Comparison of ENCODE assay signal across 10 mouse cellular contexts in genomic region chr4:45767891-45768558, GRCm38 (mm10). TPM values are rescaled to one million over a fixed set of nuclear protein-coding genes. Genes with fewer than 3 reads are reported as not detected.
DNase-seq lines count a peak whose midpoint lies in the region; ATAC-seq and TF ChIP-seq lines count a peak whose summit lies in the region.
"Had no signal": no experiment of that assay in that cellular context is flagged by ENCODE, and none has a peak within 500 bp of the region (broad histone marks: within the 10 kb centered on the region; RNA-seq: fewer than 3 reads in every experiment).

No protein-coding gene starts in this region.

- WGBS in limb, embryonic 14.5 days: 42% methylated on average over 11 of the region's 11 CpGs
- 43% methylated on average over 11 of the region's 11 CpGs for WGBS in limb, embryonic 10.5 days
- WGBS in stomach, embryonic 16.5 days: 16% methylated on average over 11 of the region's 11 CpGs

- peaks cover 25% of the 10 kb centered on the region for H3K27me3 ChIP-seq in limb, embryonic 14.5 days (ENCODE audit: control insufficient read depth, insufficient read depth, low read length)
- peaks cover 87% of the 10 kb centered on the region for H3K27me3 ChIP-seq in limb, embryonic 10.5 days (ENCODE audit: low read depth, poor library complexity, severe bottlenecking)
- peaks cover 5% of the 10 kb centered on the region; the same call in 1 of the 2 replicates for H3K27me3 ChIP-seq in stomach, embryonic 16.5 days (ENCODE audit: control insufficient read depth, insufficient read depth, low read length)

- H3K9me3 ChIP-seq in limb, embryonic 14.5 days (ENCODE audit: control insufficient read depth, low read length): no peaks in the 10 kb centered on the region
- no peaks in the 10 kb centered on the region for H3K9me3 ChIP-seq in limb, embryonic 10.5 days (replicated peaks)
- no peaks in the 10 kb centered on the region for H3K9me3 ChIP-seq in stomach, embryonic 16.5 days (replicated peaks; ENCODE audit: control insufficient read depth, low read length)
- H3K9me3 ChIP-seq: hindbrain, embryonic 10.5 days had no signal

- no peak for TF ChIP-seq POLR2A in limb, embryonic 14.5 days (IDR thresholded peaks at IDR 0.05; ENCODE audit: borderline replicate concordance, extremely low read depth, insufficient read depth, insufficient read length)

- no peak overlapping the region for H3K9ac ChIP-seq in limb, embryonic 14.5 days (ENCODE audit: low read depth, low read length, severe bottlenecking)
- H3K9ac ChIP-seq in stomach, embryonic 16.5 days (ENCODE audit: low read length): no peak overlapping the region

- H3K4me3 ChIP-seq in limb, embryonic 14.5 days (replicated peaks; ENCODE audit: low read length): no peak overlapping the region
- H3K4me3 ChIP-seq in limb, embryonic 10.5 days: no peak overlapping the region
- no peak overlapping the region for H3K4me3 ChIP-seq in stomach, embryonic 16.5 days (replicated peaks; ENCODE audit: low read length)
- H3K4me3 ChIP-seq: hindbrain, embryonic 10.5 days had no signal

- peaks cover 28% of the 10 kb centered on the region for H3K4me1 ChIP-seq in limb, embryonic 14.5 days (ENCODE audit: control insufficient read depth, insufficient read depth, low read length)
- H3K4me1 ChIP-seq in limb, embryonic 10.5 days: peaks cover 60% of the 10 kb centered on the region
- H3K4me1 ChIP-seq in stomach, embryonic 16.5 days (ENCODE audit: control insufficient read depth, insufficient read depth, low read length): peaks cover 47% of the 10 kb centered on the region

- H3K27ac ChIP-seq in limb, embryonic 14.5 days (replicated peaks; ENCODE audit: low read depth, low read length): no peak overlapping the region
- H3K27ac ChIP-seq in limb, embryonic 10.5 days: no peak overlapping the region
- H3K27ac ChIP-seq in stomach, embryonic 16.5 days (ENCODE audit: low read length): 0 out of 2 replicates have a peak overlapping the region, but pooled peaks have one; percentile 4
- H3K27ac ChIP-seq: hindbrain, embryonic 10.5 days had no signal

- peak; percentile 45 for DNase-seq in limb, embryonic 14.5 days (ENCODE audit: low spot score)
- no peak for DNase-seq in limb, embryonic 10.5 days (ENCODE audit: low spot score)
- DNase-seq in adrenal gland, postnatal 14 days: peak; percentile 52
- DNase-seq in heart, postnatal 14 days: peak; percentile 50 to 54
- no peak for DNase-seq in layer of hippocampus, adult 9-11 months
- DNase-seq in right cerebral cortex, postnatal 36 days (ENCODE audit: low spot score in 2 of 2): no peak
- DNase-seq in cerebellum, adult 18-20 months: no peak

- intact Hi-C loops in heart, postnatal 14 days (cut with DNase I): loop anchor here (5.0 kb wide), 1 partner anchor 236 kb away; the partner anchor contains the start of gene Shb

- no peak overlapping the region for H3K4me2 ChIP-seq in limb, embryonic 14.5 days (replicated peaks; ENCODE audit: low read depth, low read length, severe bottlenecking)
- H3K4me2 ChIP-seq in stomach, embryonic 16.5 days (ENCODE audit: low read depth, low read length): no peak overlapping the region

- no peaks in the 10 kb centered on the region for H3K36me3 ChIP-seq in limb, embryonic 14.5 days (ENCODE audit: control insufficient read depth, insufficient read depth, low read length)
- no peaks in the 10 kb centered on the region for H3K36me3 ChIP-seq in limb, embryonic 10.5 days
- H3K36me3 ChIP-seq in stomach, embryonic 16.5 days (ENCODE audit: control insufficient read depth, insufficient read depth, low read length): no peaks in the 10 kb centered on the region
- H3K36me3 ChIP-seq: hindbrain, embryonic 10.5 days had no signal

- ATAC-seq in limb, embryonic 14.5 days (ENCODE audit: low FRiP score, low read depth): peak; percentile 27; the same call in 1 of the 2 replicates
- peak; percentile 72 for ATAC-seq in stomach, embryonic 16.5 days (ENCODE audit: insufficient read depth, low FRiP score)

RNA-seq across cellular contexts. Expression of gene Aldh1b1, which starts 30.8 kb away (rescaled TPM):
- 1.3 and 3.1 TPM in 2 replicates for polyA plus RNA-seq in limb, embryonic 14.5 days (2012; rRNA removed)
- polyA plus RNA-seq in limb, embryonic 14.5 days (2014; fragmentation: Nextera tagmentation; extraction: Ambion mirVana): 0.83 and 1.0 TPM in 2 replicates
- 2.5 and 2.9 TPM in 2 replicates for polyA plus RNA-seq in limb, embryonic 10.5 days (2016; fragmentation: Nextera tagmentation; extraction: Ambion mirVana)
- total RNA-seq in adrenal gland, postnatal 14 days (2021): 10.2 and 34.6 TPM in 2 replicates
- 10 to 100 TPM; 30.2 to 31.6 TPM for total RNA-seq in heart, postnatal 14 days (2021)
- polyA plus RNA-seq in stomach, embryonic 16.5 days (2015; fragmentation: Nextera tagmentation; extraction: Ambion mirVana): 77.6 and 95.3 TPM in 2 replicates

RNA-seq across cellular contexts. Expression of gene Igfbpl1, which starts 58.7 kb away (rescaled TPM):
- 0.87 and 1.6 TPM in 2 replicates for polyA plus RNA-seq in limb, embryonic 14.5 days (2012; rRNA removed)
- polyA plus RNA-seq in limb, embryonic 14.5 days (2014; fragmentation: Nextera tagmentation; extraction: Ambion mirVana): 0.08 TPM in 1 of 2 replicates, not detected in the other
- polyA plus RNA-seq in limb, embryonic 10.5 days (2016; fragmentation: Nextera tagmentation; extraction: Ambion mirVana): 0.28 and 0.48 TPM in 2 replicates
- not detected in 2 replicates for total RNA-seq in adrenal gland, postnatal 14 days (2021)
- total RNA-seq in heart, postnatal 14 days (2021): 1 to 10 TPM; 2.2 to 2.4 TPM
- 0.40 and 0.46 TPM in 2 replicates for polyA plus RNA-seq in stomach, embryonic 16.5 days (2015; fragmentation: Nextera tagmentation; extraction: Ambion mirVana)
- polyA plus RNA-seq: liver, embryonic 16.5 days had no signal

Comparison
In these comparisons a context has a peak if more than half of its experiments do, and no peak if none do; other contexts are left out.
1. DNase-seq: peak in limb, embryonic 14.5 days (single experiment), adrenal gland, postnatal 14 days (single experiment) and heart, postnatal 14 days (2 of 2); none in limb, embryonic 10.5 days (single experiment), layer of hippocampus, adult 9-11 months (single experiment), right cerebral cortex, postnatal 36 days (0 of 2) and cerebellum, adult 18-20 months (0 of 2).
2. RNA of gene Aldh1b1, which starts 30.8 kb away (polyA plus RNA-seq): 77.6 to 95.3 TPM in stomach, embryonic 16.5 days; 2.5 to 2.9 TPM in limb, embryonic 10.5 days and 0.83 to 3.1 TPM in limb, embryonic 14.5 days; every median in the first group is over 10 times any median in the second.